Mouse (Mus musculus): ENCODE measurements at regions not wholly inside any gene's neighbourhood (a gene's known extent, or its start where the extent isn't known, plus 50 kb on each side); places are given as distances from the start of the nearest gene placed in this dataset.

DNA sequence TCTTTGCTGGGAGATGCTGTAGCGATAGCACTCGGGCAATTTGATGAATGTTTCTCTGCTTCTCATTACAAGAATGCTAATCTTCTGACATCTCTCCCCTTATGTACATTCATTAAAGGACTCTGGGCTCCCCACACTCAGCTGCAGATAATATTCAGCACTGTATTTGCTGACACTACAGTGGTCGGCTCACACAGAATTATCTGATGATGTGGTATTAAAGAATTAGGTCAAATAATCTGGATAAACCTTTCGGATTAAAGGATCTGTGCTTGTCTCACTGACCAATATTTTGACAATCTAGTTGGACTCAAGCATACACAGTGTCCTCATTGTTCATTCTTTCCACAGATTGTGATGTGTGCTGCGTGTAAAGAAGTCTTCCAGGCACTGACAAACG is 308.8 kb upstream of the Castor2 start:
- no peaks in the 10 kb centered on the region for H3K36me3 ChIP-seq (replicated peaks in 1 of 2; ENCODE audit: control insufficient read depth in 1 of 2, insufficient read depth in 1 of 2, low read length in 1 of 2)
- H3K27me3 ChIP-seq (replicated peaks) = no peaks in the 10 kb centered on the region
- TF ChIP-seq KAT2A (IDR thresholded peaks at IDR 0.05; ENCODE audit: insufficient replicate concordance, low read length) (no peak), POLR2A (IDR thresholded peaks at IDR 0.05; ENCODE audit: low read depth, low read length) (no peak), POLR2AphosphoS2 (IDR thresholded peaks at IDR 0.05; ENCODE audit: low read depth, low read length) (no peak), ZMIZ1 (IDR thresholded peaks at IDR 0.05; ENCODE audit: low read depth, low read length) (no peak), TCF12 (IDR thresholded peaks at IDR 0.05; ENCODE audit: low read depth, low read length) (no peak), IRF4 (IDR thresholded peaks at IDR 0.05; ENCODE audit: low read depth, low read length) (no peak), MAX (IDR thresholded peaks at IDR 0.05; ENCODE audit: low read length) (no peak), ZC3H11A (IDR thresholded peaks at IDR 0.05; ENCODE audit: low read depth, low read length) (no peak)
- no peak overlapping the region for H3K4me2 ChIP-seq (ENCODE audit: insufficient read depth, low read depth, poor library complexity, severe bottlenecking)
- H3K4me3 ChIP-seq (replicated peaks in 1 of 3; ENCODE audit: low read depth in 2 of 3, low read length in 2 of 3, poor library complexity in 1 of 3) = no peak overlapping the region
- H3K27ac ChIP-seq (ENCODE audit: insufficient read depth, low read depth) = no peak overlapping the region
- no peaks in the 10 kb centered on the region for H3K4me1 ChIP-seq (ENCODE audit: control insufficient read depth in 1 of 2, insufficient read depth in 2 of 2)
- DNase-seq (ENCODE audit: extremely low read depth) = no peak
- H3K9me3 ChIP-seq (replicated peaks; ENCODE audit: low read length) = peaks cover 77% of the 10 kb centered on the region
- H3K9ac ChIP-seq (ENCODE audit: insufficient read depth, low read depth) = no peak overlapping the region
- H3K79me2 ChIP-seq (replicated peaks; ENCODE audit: control insufficient read depth, extremely low read depth, insufficient read depth, poor library complexity, severe bottlenecking) = no peaks in the 10 kb centered on the region
- dilution Hi-C loops (cut with MboI; ENCODE audit: extremely low pct_ligation_motif_present, extremely low pct_unique_long_range_greater_than_20kb, low sequenced_read_pairs) (no loop called here), in situ Hi-C loops (cut with MboI; ENCODE audit: low pct_ligation_motif_present, low pct_unique_long_range_greater_than_20kb, low sequenced_read_pairs) (no loop called here)

DNA sequence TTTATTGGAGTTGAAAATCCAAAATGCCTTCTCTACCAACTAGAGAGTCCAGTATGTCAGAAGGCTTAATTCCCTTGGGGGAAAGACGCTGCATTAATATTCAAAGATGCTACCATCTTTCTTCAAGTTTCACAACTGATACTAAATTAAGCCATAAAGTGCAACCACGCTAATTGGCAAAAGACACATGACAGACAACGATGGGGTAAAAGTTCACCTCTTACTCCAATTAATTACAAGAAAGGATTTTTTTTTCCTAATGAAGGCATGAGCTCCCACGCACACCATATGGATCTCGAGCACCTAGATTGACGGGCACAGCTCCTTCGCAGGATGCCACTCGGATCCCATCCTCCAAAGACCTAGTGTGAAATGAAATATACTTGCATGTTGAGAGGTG is 311.5 kb upstream of the Castor2 start:
- dilution Hi-C loops (cut with MboI; ENCODE audit: extremely low pct_ligation_motif_present, extremely low pct_unique_long_range_greater_than_20kb, low sequenced_read_pairs) = no loop called here
- Histone ChIP-seq H3K4me2 (ENCODE audit: insufficient read depth, low read depth, poor library complexity, severe bottlenecking) (no peak overlapping the region), H3K9me3 (replicated peaks; ENCODE audit: low read length) (peaks cover 80% of the 10 kb centered on the region), H3K36me3 (replicated peaks in 1 of 2; ENCODE audit: control insufficient read depth in 1 of 2, insufficient read depth in 1 of 2, low read length in 1 of 2) (no peaks in the 10 kb centered on the region), H3K4me3 (replicated peaks in 1 of 3; ENCODE audit: low read depth in 2 of 3, low read length in 2 of 3, poor library complexity in 1 of 3) (no peak overlapping the region), H3K9ac (ENCODE audit: insufficient read depth, low read depth) (no peak overlapping the region), H3K27me3 (replicated peaks) (no peaks in the 10 kb centered on the region), H3K4me1 (ENCODE audit: control insufficient read depth in 1 of 2, insufficient read depth in 2 of 2) (no peaks in the 10 kb centered on the region), H3K79me2 (replicated peaks; ENCODE audit: control insufficient read depth, extremely low read depth, insufficient read depth, poor library complexity, severe bottlenecking) (no peaks in the 10 kb centered on the region), H3K27ac (ENCODE audit: insufficient read depth, low read depth) (no peak overlapping the region)
- TF ChIP-seq PAX5 (IDR thresholded peaks at IDR 0.05; ENCODE audit: low read length) (no peak), TCF12 (IDR thresholded peaks at IDR 0.05; ENCODE audit: low read depth, low read length) (no peak), NRF1 (IDR thresholded peaks at IDR 0.05; ENCODE audit: low read depth, low read length) (no peak), EP300 (IDR thresholded peaks at IDR 0.05; ENCODE audit: low read length) (no peak), BHLHE40 (IDR thresholded peaks at IDR 0.05; ENCODE audit: low read depth, low read length) (no peak), JUN (IDR thresholded peaks at IDR 0.05; ENCODE audit: insufficient read depth, low read depth, low read length) (no peak), ZMIZ1 (IDR thresholded peaks at IDR 0.05; ENCODE audit: low read depth, low read length) (no peak), MXI1 (IDR thresholded peaks at IDR 0.05; ENCODE audit: low read depth, low read length) (no peak), MAX (IDR thresholded peaks at IDR 0.05; ENCODE audit: low read length) (no peak), RAD21 (IDR thresholded peaks at IDR 0.05; ENCODE audit: low read depth, low read length) (no peak), ZKSCAN1 (IDR thresholded peaks at IDR 0.05; ENCODE audit: borderline replicate concordance, low read depth, low read length) (no peak), SIN3A (IDR thresholded peaks at IDR 0.05; ENCODE audit: low read length) (no peak)
- in situ Hi-C loops (cut with MboI; ENCODE audit: low pct_ligation_motif_present, low pct_unique_long_range_greater_than_20kb, low sequenced_read_pairs) = no loop called here
- no peak for DNase-seq (ENCODE audit: extremely low read depth)

Measured in CH12.LX (cell line).